Mouse (Mus musculus) lung, embryonic 16.5 days (tissue): ENCODE measurements around the gene Gm11492. TPM values are rescaled to one million over a fixed set of nuclear protein-coding genes. Genes with fewer than 3 reads are reported as not detected.

ENCODE experiments used
- ATAC-seq: fragments of 200-750 bp; cut with Nextera tagmentation; 2 replicates; pipeline ENCODE4 v1.8.0; 2017; ENCODE audit warnings: low read depth, mild to moderate bottlenecking, moderate library complexity
- H3K27ac ChIP-seq: fragments of 300-500 bp; sonication (generic); 2 replicates; pipeline ENCODE4 v1.5.1; 2014; ENCODE audit warnings: mild to moderate bottlenecking, control low read depth, low read length
- H3K27me3 ChIP-seq: fragments of 300-500 bp; sonication (generic); 2 replicates; pipeline ENCODE4 v1.6.1; 2014; ENCODE audit warnings: low read depth, low read length, mixed read lengths; ENCODE audit not compliant: control insufficient read depth, insufficient read depth
- H3K36me3 ChIP-seq: fragments of 300-500 bp; sonication (generic); 2 replicates; pipeline ENCODE4 v1.6.1; 2014; ENCODE audit warnings: low read length; ENCODE audit not compliant: control insufficient read depth, insufficient read depth
- H3K4me1 ChIP-seq: fragments of 300-500 bp; sonication (generic); replicated peaks from 2 replicates; pipeline ENCODE4 v1.6.1; 2014; ENCODE audit warnings: low read length, mixed read lengths; ENCODE audit not compliant: control insufficient read depth, insufficient read depth
- H3K4me2 ChIP-seq: fragments of 300-500 bp; sonication (generic); 2 replicates; pipeline ENCODE4 v1.6.1; 2014; ENCODE audit warnings: low read depth, low read length, control low read depth
- H3K4me3 ChIP-seq: fragments of 300-500 bp; sonication (generic); 2 replicates; pipeline ENCODE4 v1.5.1; 2014; ENCODE audit warnings: mild to moderate bottlenecking, low read length, control low read depth
- H3K9ac ChIP-seq: fragments of 300-500 bp; sonication (generic); 2 replicates; pipeline ENCODE4 v1.6.1; 2014; ENCODE audit warnings: low read length, control low read depth
- H3K9me3 ChIP-seq: fragments of 300-500 bp; sonication (generic); 2 replicates; pipeline ENCODE4 v1.6.1; 2016; ENCODE audit warnings: low read length; ENCODE audit not compliant: control insufficient read depth
- WGBS: fragments of 180-500 bp; shearing (Covaris S2); extraction: QIAGEN DNeasy Blood & Tissue Kit; methylation state at CpG from one replicate; pipeline ENCODE4 v1.1.7; 2014; 5-methylcytosine and 5-hydroxymethylcytosine counted together
- polyA plus RNA-seq: library from polyadenylated mRNA; unstranded; fragments of >200 nt; fragmentation: Nextera tagmentation; extraction: Ambion mirVana; gene quantifications from 2 replicates; pipeline ENCODE4 v1.2.1, GENCODE M21; 2015

Gm11492 gene
- polyA plus RNA-seq, 1 experiment from 2014 or later: not detected

DNA sequence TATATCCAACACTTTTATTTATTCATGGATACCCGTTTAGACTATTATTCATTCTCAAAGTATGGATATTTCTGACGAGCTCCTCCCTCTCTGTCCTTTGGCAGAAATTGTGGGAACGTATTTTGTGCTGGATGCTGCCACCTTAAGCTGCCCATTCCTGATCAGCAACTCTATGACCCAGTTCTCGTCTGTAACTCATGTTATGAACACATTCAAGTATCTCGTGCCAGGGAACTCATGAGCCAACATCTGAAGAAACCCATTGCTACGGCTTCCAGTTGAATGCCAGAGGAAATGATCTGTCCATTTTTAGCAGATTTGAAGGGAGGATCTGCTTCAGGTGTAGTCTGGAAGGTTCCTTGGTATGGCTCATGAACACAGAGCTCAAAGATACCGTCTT lies 47.5 kb downstream of the Gm11492 start:
- WGBS: 87% methylated on average over 7 of the region's 7 CpGs

DNA sequence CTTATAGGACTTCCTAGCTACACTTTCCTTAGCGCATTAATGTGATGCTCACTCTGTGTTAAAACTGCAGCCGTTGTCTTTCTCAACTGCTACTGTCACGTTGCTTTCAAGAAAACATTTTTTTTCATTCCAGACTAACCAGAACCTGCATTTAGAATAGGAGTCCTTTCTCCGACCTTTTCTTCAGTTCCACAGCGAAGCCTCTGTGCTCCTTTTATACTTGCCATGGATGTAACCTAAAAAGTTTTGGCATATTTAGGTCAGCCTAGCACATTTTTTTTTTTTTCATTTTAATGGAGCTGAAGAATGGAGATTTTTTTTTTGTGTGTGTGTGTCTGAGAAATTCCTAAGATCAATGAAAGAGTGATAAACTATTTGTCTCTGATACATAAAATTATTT lies 49.1 kb downstream of the Gm11492 start:
- no peaks in the 10 kb centered on the region for H3K27me3 ChIP-seq
- H3K4me3 ChIP-seq: no peak overlapping the region

More for the DNA sequence above, 47.5 kb downstream of the Gm11492 start:
- H3K4me3 ChIP-seq: no peak overlapping the region
- H3K27ac ChIP-seq: no peak overlapping the region
- H3K36me3 ChIP-seq: peaks cover 70% of the 10 kb centered on the region
- H3K9ac ChIP-seq: no peak overlapping the region
- ATAC-seq: no peak
- peaks cover 8% of the 10 kb centered on the region for H3K9me3 ChIP-seq
- no peaks in the 10 kb centered on the region for H3K27me3 ChIP-seq
- no peak overlapping the region for H3K4me2 ChIP-seq
- no peaks in the 10 kb centered on the region for H3K4me1 ChIP-seq

DNA sequence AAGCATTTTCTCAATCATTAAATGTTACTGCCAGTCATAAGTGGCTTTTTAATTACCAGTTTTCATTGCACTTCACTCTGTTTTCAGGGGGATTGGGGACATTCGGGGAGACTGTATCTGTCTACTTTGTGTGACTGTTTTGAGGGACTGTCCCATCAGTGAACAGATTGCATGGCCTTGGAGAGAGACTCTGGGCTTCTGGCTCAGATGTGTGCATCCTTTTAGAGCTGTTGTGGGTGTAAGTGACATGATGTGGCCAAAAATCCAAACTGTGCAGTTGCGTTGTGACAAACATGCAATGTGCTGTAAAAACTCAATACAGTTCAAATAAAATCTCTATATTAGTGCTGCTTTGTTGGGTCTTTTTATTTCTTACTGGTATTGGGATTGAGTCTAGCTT lies 49.5 kb downstream of the Gm11492 start:
- Histone ChIP-seq H3K36me3 (peaks cover 64% of the 10 kb centered on the region), H3K9ac (no peak overlapping the region), H3K4me2 (no peak overlapping the region), H3K9me3 (peaks cover 8% of the 10 kb centered on the region), H3K27me3 (no peaks in the 10 kb centered on the region), H3K4me1 (no peaks in the 10 kb centered on the region), H3K4me3 (no peak overlapping the region), H3K27ac (no peak overlapping the region)
- WGBS: 86% methylated on average over 2 of the region's 2 CpGs
- no peak for ATAC-seq

More for the DNA sequence above, 49.1 kb downstream of the Gm11492 start:
- 88% methylated on average over 5 of the region's 5 CpGs for WGBS
- no peak overlapping the region for H3K4me2 ChIP-seq
- no peak overlapping the region for H3K9ac ChIP-seq
- H3K27ac ChIP-seq: no peak overlapping the region
- ATAC-seq: no peak
- peaks cover 8% of the 10 kb centered on the region for H3K9me3 ChIP-seq
- no peaks in the 10 kb centered on the region for H3K4me1 ChIP-seq
- H3K36me3 ChIP-seq: peaks cover 65% of the 10 kb centered on the region

DNA sequence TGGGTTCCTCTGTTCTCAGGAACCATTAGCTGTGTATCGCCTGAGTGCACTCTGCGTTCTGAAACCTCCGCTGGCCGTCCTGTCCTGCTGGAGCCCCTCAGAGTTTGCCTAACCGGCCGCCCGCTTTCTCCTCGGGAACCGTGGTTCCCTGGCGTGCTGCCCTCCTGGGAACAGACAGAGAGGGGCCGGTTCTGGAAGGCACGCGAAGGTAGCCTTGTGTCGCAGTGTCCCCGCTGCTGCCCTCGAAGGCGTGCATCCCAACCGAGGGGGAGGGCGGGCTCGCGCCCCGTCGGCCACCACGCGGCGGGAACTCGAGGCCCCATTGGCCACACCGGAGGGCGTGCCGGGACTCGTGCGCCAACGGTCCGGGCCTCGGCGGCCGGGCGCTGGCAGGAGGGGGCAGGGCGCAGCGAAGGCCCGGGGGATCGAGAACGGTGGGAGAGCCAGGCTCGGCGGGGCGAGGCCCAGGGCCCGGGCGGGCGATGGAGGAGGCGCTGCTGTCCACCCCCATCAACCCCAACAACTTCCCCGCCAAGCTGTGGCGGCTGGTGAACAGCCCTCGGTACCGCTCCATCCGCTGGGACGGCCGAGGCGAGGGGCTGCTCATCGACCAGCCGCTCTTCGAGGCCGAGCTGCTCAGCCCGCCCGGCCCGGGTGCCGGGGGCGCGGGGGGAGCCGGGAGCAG lies 50.5 kb downstream of the Gm11492 start, which contains the start of gene Hsf5:
Hsf5 (plus strand) TSS at position 375 of the 685 bp plus-strand sequence.
- 87% methylated on average over 65 of the region's 69 CpGs for WGBS
- Histone ChIP-seq H3K4me2 (no peak within 1 kb of the TSS), H3K9me3 (peaks cover 8% of the 10 kb centered on the region), H3K9ac (no peak within 1 kb of the TSS), H3K4me3 (no peak within 1 kb of the TSS), H3K27ac (no peak within 1 kb of the TSS; the same call in 1 of the 2 replicates), H3K27me3 (no peaks in the 10 kb centered on the region), H3K36me3 (peaks cover 57% of the 10 kb centered on the region), H3K4me1 (no peaks in the 10 kb centered on the region)
- ATAC-seq: no peak

GRCm38 (mm10) chr11:87617606-87618005 lies 51.2 kb downstream of the Gm11492 start:
- Histone ChIP-seq H3K36me3 (peaks cover 51% of the 10 kb centered on the region), H3K4me3 (no peak overlapping the region), H3K4me2 (no peak overlapping the region), H3K27me3 (no peaks in the 10 kb centered on the region), H3K27ac (no peak overlapping the region; the same call in 1 of the 2 replicates), H3K9ac (no peak overlapping the region), H3K9me3 (peaks cover 8% of the 10 kb centered on the region), H3K4me1 (no peaks in the 10 kb centered on the region)
- no peak for ATAC-seq
- 94% methylated on average over 32 of the region's 32 CpGs for WGBS

Other genes with a start within 250 kb of the Gm11492 start
- 2.0 and 2.1 TPM in 2 replicates for gene Ppm1e, start 207.6 kb upstream of the Gm11492 start, polyA plus RNA-seq
- 8.4 and 9.4 TPM in 2 replicates for gene Rad51c, start 161.7 kb upstream of the Gm11492 start, polyA plus RNA-seq
- gene Tex14, start 161.6 kb upstream of the Gm11492 start, polyA plus RNA-seq: 0.52 and 0.62 TPM in 2 replicates
- gene Sept4, start 2.2 kb downstream of the Gm11492 start, polyA plus RNA-seq: 96.9 and 111 TPM in 2 replicates
- 33.5 and 33.9 TPM in 2 replicates for gene Mtmr4, start 25.5 kb downstream of the Gm11492 start, polyA plus RNA-seq
- 0.25 and 0.26 TPM in 2 replicates for gene Hsf5, start 50.5 kb downstream of the Gm11492 start, polyA plus RNA-seq
- gene Rnf43, start 96.1 kb downstream of the Gm11492 start, polyA plus RNA-seq: 15.8 and 16.5 TPM in 2 replicates
- 143 and 167 TPM in 2 replicates for gene Supt4a, start 170.9 kb downstream of the Gm11492 start, polyA plus RNA-seq
- gene Tspoap1, start 193.9 kb downstream of the Gm11492 start, polyA plus RNA-seq: 1.6 and 2.3 TPM in 2 replicates
- 0.64 and 3.4 TPM in 2 replicates for gene Mpo, start 226.9 kb downstream of the Gm11492 start, polyA plus RNA-seq